Mouse (Mus musculus) cerebellum, adult 2 months (tissue): ENCODE data around the gene Vwc2.

Experiments
- CTCF ChIP-seq: fragments of 200-500 bp; IDR thresholded peaks from 2 replicates; pipeline ENCODE4 v1.5.1; 2011; ENCODE audit warnings: low read depth, mild to moderate bottlenecking, control low read depth, low read length, moderate library complexity, borderline replicate concordance; ENCODE audit not compliant: insufficient read depth
- POLR2A ChIP-seq: fragments of 200-500 bp; IDR thresholded peaks from 2 replicates; pipeline ENCODE4 v1.6.1; 2011; ENCODE audit warnings: low read length, control low read depth, borderline replicate concordance; ENCODE audit not compliant: insufficient read depth

DNA sequence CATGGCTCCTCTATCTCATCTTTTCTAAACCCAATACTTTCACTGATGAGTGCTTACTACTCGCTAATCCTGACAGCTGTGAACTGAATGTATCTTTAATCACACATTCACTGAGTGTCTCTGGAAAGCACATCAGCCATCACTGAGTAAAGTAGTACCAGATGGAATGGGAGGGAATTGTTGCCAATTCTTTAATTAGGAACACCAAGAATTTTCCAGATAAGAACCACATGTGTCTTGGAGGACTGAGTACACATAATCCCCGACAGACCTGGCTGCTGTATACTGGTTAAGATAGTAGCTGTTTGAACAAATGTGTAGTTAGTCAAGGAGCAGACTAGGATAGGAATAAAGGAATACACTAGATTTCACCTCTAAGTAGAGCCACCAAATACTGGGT, 61.2 kb downstream of the Vwc2 start:
- TF ChIP-seq CTCF: no peak
- no peak for TF ChIP-seq POLR2A
